Mouse (Mus musculus) myocyte (in vitro differentiated cells): ENCODE measurements around the gene Parp8. TPM values are rescaled to one million over a fixed set of nuclear protein-coding genes. Genes with fewer than 3 reads are reported as not detected.

ENCODE experiments used
- H3K27me3 ChIP-seq: one replicate; pipeline ENCODE4 v1.6.1; 2011; ENCODE audit not compliant: control insufficient read depth, insufficient read depth, insufficient read length
- H3K36me3 ChIP-seq: one replicate; pipeline ENCODE4 v1.6.1; 2011; ENCODE audit not compliant: control insufficient read depth, insufficient read depth
- H3K4me2 ChIP-seq: one replicate; pipeline ENCODE4 v1.6.1; 2011; ENCODE audit warnings: low read depth, control low read depth
- H3K4me3 ChIP-seq: one replicate; pipeline ENCODE4 v1.5.1; 2011; ENCODE audit warnings: mild to moderate bottlenecking, control low read depth, moderate library complexity
- H3K79me2 ChIP-seq: one replicate; pipeline ENCODE4 v1.6.1; 2011; ENCODE audit not compliant: control insufficient read depth, insufficient read depth
- H3ac ChIP-seq: one replicate; pipeline ENCODE4 v1.6.1; 2011; ENCODE audit not compliant: control insufficient read depth, insufficient read length
- CEBPB ChIP-seq: IDR thresholded peaks from 2 replicates; pipeline ENCODE4 v1.6.1; 2011; ENCODE audit warnings: mild to moderate bottlenecking, moderate library complexity; ENCODE audit not compliant: poor library complexity, insufficient read depth, severe bottlenecking
- E2F4 ChIP-seq: IDR thresholded peaks from one replicate; pipeline ENCODE4 v1.6.1; 2011; ENCODE audit warnings: mild to moderate bottlenecking, control low read depth, moderate library complexity; ENCODE audit not compliant: insufficient read depth
- MAX ChIP-seq: IDR thresholded peaks from one replicate; pipeline ENCODE4 v1.6.1; 2011; ENCODE audit warnings: low read depth, mild to moderate bottlenecking, control low read depth
- MYOD1 ChIP-seq, 3 experiments: IDR thresholded peaks; one replicate each; pipeline ENCODE4 v1.6.1; 2011; ENCODE audit warnings: control low read depth in 2 of 3, low read depth in 2 of 3, mild to moderate bottlenecking in 2 of 3, moderate library complexity in 1 of 3; ENCODE audit not compliant: insufficient read length in 2 of 3, control insufficient read depth in 1 of 3
- MYOG ChIP-seq, 3 experiments: IDR thresholded peaks; one replicate each; pipeline ENCODE4 v1.6.1; 2011; ENCODE audit warnings: control low read depth in 2 of 3, low read depth in 2 of 3, mild to moderate bottlenecking in 2 of 3; ENCODE audit not compliant: insufficient read length in 2 of 3, control insufficient read depth in 1 of 3, insufficient read depth in 1 of 3
- POLR2A ChIP-seq: IDR thresholded peaks from one replicate; pipeline ENCODE4 v1.6.1; 2011; ENCODE audit warnings: low read depth, mild to moderate bottlenecking, control low read depth, moderate library complexity; ENCODE audit not compliant: insufficient read length
- POLR2AphosphoS2 ChIP-seq: IDR thresholded peaks from one replicate; pipeline ENCODE4 v1.6.1; 2011; ENCODE audit warnings: low read depth, control low read depth; ENCODE audit not compliant: insufficient read length
- REST ChIP-seq: IDR thresholded peaks from one replicate; pipeline ENCODE4 v1.6.1; 2011; ENCODE audit warnings: mild to moderate bottlenecking, control low read depth, moderate library complexity; ENCODE audit not compliant: insufficient read depth, insufficient read length
- SRF ChIP-seq: IDR thresholded peaks from one replicate; pipeline ENCODE4 v1.6.1; 2011; ENCODE audit warnings: low read depth; ENCODE audit not compliant: control insufficient read depth, insufficient read length
- TCF12 ChIP-seq: IDR thresholded peaks from one replicate; pipeline ENCODE4 v1.6.1; 2011; ENCODE audit warnings: mild to moderate bottlenecking, control low read depth; ENCODE audit not compliant: poor library complexity, insufficient read depth, severe bottlenecking
- TCF3 ChIP-seq: IDR thresholded peaks from one replicate; pipeline ENCODE4 v1.6.1; 2011; ENCODE audit warnings: low read depth, control low read depth; ENCODE audit not compliant: insufficient read length
- USF1 ChIP-seq: IDR thresholded peaks from one replicate; pipeline ENCODE4 v1.6.1; 2011; ENCODE audit warnings: low read depth, mild to moderate bottlenecking, control low read depth, moderate library complexity
- polyA plus RNA-seq: library from polyadenylated mRNA; unstranded; fragments of >200 nt; fragmentation: generic; extraction: Trizol; gene quantifications from one replicate; pipeline ENCODE4 v1.2.1, GENCODE M21; 2012; ENCODE audit warnings: missing spikeins

The Parp8 gene
- polyA plus RNA-seq, 1 experiment, result 6.1 TPM

DNA sequence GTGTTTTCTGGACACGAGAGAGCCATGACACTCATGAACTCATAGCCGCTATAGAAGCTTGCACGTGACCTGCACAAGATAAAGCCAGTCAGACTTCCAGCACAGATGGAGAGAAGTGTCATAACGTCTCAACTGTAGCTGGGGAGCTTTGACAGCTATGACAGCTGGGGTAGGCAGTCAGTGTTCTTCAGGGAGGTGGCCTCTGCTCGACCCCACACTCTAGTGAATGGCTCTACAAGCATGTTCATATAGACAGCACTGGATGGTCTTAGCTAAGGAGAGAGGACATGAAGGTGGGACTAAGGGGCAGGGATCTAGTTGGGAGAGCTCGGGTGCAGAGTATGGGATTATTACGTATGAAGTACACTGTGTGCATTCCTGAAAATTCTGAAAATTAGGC, 143.1 kb downstream of the Parp8 start:
- TF ChIP-seq POLR2AphosphoS2 (no peak), POLR2A (no peak), MAX (no peak), MYOG (IDR thresholded peaks at IDR 0.05; ENCODE audit: control insufficient read depth in 1 of 3, insufficient read depth in 1 of 3, insufficient read length in 2 of 3, low read depth in 2 of 3) (no peak), TCF3 (no peak), USF1 (no peak), REST (no peak), MYOD1 (IDR thresholded peaks at IDR 0.05; ENCODE audit: control insufficient read depth in 1 of 3, insufficient read length in 2 of 3, low read depth in 2 of 3) (no peak), SRF (no peak), TCF12 (no peak), CEBPB (no peak), E2F4 (no peak)
- no peaks in the 10 kb centered on the region for H3K27me3 ChIP-seq
- no peaks in the 10 kb centered on the region for H3K79me2 ChIP-seq
- H3K36me3 ChIP-seq, result peaks cover 4% of the 10 kb centered on the region
- H3K4me2 ChIP-seq, result no peak overlapping the region
- H3ac ChIP-seq, result no peak overlapping the region
- no peak overlapping the region for H3K4me3 ChIP-seq

DNA sequence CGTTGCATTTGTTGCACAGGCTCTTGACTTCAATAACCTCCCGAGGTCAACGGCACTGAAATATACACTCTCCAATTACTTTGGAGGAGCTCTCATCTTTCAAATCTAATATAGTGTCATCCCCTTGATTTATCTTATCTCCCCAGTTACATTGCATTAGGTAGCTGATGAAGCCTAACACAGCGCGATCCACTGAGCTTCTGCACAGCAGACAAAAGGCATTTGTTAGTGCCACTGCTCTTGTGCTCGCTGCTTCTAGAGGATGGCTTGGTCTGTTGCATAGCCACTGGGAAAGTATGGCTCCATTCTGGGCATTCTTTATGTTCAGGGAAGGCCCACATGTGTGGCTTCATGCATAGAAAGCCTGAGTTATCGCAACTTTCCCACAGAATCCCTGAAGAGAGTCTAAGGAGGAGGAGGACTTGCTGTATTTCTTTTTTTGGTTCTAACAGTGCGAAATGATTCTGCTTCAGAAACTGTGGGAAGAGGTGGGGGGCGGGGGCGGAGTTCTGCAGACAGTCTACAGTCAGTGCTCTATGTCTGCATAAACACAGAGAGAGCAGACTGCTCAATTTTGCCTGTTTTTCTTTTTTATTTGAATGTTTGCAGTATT, 145.7 kb downstream of the Parp8 start:
- Histone ChIP-seq H3K4me3 (no peak overlapping the region), H3K27me3 (no peaks in the 10 kb centered on the region), H3K36me3 (peaks cover 6% of the 10 kb centered on the region), H3K79me2 (no peaks in the 10 kb centered on the region), H3ac (no peak overlapping the region), H3K4me2 (no peak overlapping the region)
- TF ChIP-seq SRF, result no peak
- TF ChIP-seq MYOG (IDR thresholded peaks at IDR 0.05; ENCODE audit: control insufficient read depth in 1 of 3, insufficient read depth in 1 of 3, insufficient read length in 2 of 3, low read depth in 2 of 3), result no peak
- TF ChIP-seq USF1, result no peak
- no peak for TF ChIP-seq TCF12
- TF ChIP-seq CEBPB, result no peak
- no peak for TF ChIP-seq E2F4
- TF ChIP-seq POLR2AphosphoS2, result no peak
- TF ChIP-seq MYOD1 (IDR thresholded peaks at IDR 0.05; ENCODE audit: control insufficient read depth in 1 of 3, insufficient read length in 2 of 3, low read depth in 2 of 3), result no peak

DNA sequence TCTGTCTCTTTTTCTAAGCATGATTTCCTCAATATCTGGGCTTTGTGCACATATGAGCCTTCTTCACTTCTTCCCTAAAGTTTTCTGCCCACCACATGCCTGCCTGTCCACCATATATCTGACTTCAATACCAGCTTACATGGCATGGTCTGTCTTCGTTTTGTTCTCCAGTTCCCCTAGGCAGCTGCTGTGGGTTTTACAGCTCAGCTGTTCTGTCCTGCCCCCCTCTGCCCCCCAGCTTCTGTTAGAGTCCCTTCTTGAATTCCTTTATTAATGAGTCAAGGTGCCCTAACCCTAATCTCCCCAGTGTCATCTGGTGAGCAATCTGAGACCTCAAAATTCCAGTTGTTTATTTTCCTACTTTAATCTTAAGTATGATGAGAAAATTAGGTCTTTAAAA, 155.1 kb downstream of the Parp8 start:
- TF ChIP-seq REST (no peak), TCF12 (peak; percentile 60), SRF (no peak), POLR2AphosphoS2 (no peak), MYOD1 (IDR thresholded peaks at IDR 0.05; ENCODE audit: control insufficient read depth in 1 of 3, insufficient read length in 2 of 3, low read depth in 2 of 3) (peak in 2 of 3 experiments; percentile 65 to 75), MYOG (IDR thresholded peaks at IDR 0.05; ENCODE audit: control insufficient read depth in 1 of 3, insufficient read depth in 1 of 3, insufficient read length in 2 of 3, low read depth in 2 of 3) (peak; percentile 30 to 65 (median 44)), MAX (no peak), CEBPB (no peak)
- Histone ChIP-seq H3K27me3 (no peaks in the 10 kb centered on the region), H3K36me3 (peaks cover 6% of the 10 kb centered on the region), H3K4me3 (no peak overlapping the region), H3K4me2 (no peak overlapping the region), H3ac (no peak overlapping the region), H3K79me2 (no peaks in the 10 kb centered on the region)

DNA sequence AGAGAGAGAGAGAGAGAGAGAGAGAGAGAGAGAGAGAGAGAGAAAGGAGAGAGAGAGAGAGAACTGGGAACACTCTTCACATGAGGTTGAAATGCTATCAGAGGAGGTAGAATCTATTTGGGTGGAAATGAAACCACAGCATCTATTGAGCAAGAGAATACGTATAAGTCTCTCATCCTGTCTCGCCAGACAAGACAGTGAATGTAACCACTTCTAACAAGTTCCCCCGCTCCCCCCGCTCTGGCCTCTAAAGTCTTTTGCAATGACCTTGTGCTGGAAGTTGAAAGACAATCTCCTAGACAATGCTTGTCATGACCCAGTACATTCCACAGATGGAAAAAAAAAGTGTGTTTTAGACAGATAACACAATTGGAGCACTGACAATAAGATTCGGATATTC, 181.4 kb downstream of the Parp8 start:
- H3K79me2 ChIP-seq, result no peaks in the 10 kb centered on the region
- no peak overlapping the region for H3K4me3 ChIP-seq
- H3K4me2 ChIP-seq, result no peak overlapping the region
- H3ac ChIP-seq, result no peak overlapping the region
- H3K36me3 ChIP-seq, result no peaks in the 10 kb centered on the region
- no peaks in the 10 kb centered on the region for H3K27me3 ChIP-seq
- TF ChIP-seq POLR2AphosphoS2 (no peak), E2F4 (no peak), POLR2A (no peak), SRF (no peak)

DNA sequence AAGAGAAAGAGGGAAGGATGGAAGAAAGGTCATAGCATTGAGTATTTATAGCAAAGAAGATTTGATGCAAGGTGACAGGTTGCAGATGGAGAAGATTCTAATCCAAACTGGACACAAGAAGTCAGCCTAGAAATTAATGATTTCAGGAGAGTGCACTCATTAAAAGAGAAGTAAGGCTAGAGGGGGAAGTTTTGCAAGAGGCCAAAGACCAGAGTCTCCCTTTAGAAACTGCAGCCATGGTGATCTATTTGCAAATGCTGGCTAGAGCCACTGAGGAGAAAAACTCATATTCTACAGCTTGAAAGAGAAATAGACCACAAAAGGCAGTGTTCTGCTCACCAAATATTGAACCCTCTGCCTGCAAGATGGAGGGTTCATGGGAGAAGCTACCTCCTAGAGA, 194.4 kb downstream of the Parp8 start:
- no peak for TF ChIP-seq MYOG (IDR thresholded peaks at IDR 0.05; ENCODE audit: control insufficient read depth in 1 of 3, insufficient read depth in 1 of 3, insufficient read length in 2 of 3, low read depth in 2 of 3)
- TF ChIP-seq USF1, result no peak
- TF ChIP-seq SRF, result no peak
- no peak for TF ChIP-seq E2F4
- no peak for TF ChIP-seq TCF12
- no peak for TF ChIP-seq MYOD1 (IDR thresholded peaks at IDR 0.05; ENCODE audit: control insufficient read depth in 1 of 3, insufficient read length in 2 of 3, low read depth in 2 of 3)
- no peak for TF ChIP-seq POLR2A
- no peak for TF ChIP-seq CEBPB
- no peak for TF ChIP-seq POLR2AphosphoS2
- no peak for TF ChIP-seq MAX
- no peak for TF ChIP-seq REST
- TF ChIP-seq TCF3, result no peak
- H3K36me3 ChIP-seq, result no peaks in the 10 kb centered on the region
- no peak overlapping the region for H3K4me3 ChIP-seq
- H3K27me3 ChIP-seq, result no peaks in the 10 kb centered on the region
- H3ac ChIP-seq, result no peak overlapping the region
- no peaks in the 10 kb centered on the region for H3K79me2 ChIP-seq
- no peak overlapping the region for H3K4me2 ChIP-seq
